Mouse (Mus musculus): ENCODE measurements around the gene Nsun3. TPM values are rescaled to one million over a fixed set of nuclear protein-coding genes. Genes with fewer than 3 reads are reported as not detected.

Nsun3 gene
- polyA plus RNA-seq (2012; fragmentation: generic; extraction: Trizol): 1 to 10 TPM in 1 of 2 experiments, under 1 TPM in 1; 0.59 to 3.2 TPM

DNA sequence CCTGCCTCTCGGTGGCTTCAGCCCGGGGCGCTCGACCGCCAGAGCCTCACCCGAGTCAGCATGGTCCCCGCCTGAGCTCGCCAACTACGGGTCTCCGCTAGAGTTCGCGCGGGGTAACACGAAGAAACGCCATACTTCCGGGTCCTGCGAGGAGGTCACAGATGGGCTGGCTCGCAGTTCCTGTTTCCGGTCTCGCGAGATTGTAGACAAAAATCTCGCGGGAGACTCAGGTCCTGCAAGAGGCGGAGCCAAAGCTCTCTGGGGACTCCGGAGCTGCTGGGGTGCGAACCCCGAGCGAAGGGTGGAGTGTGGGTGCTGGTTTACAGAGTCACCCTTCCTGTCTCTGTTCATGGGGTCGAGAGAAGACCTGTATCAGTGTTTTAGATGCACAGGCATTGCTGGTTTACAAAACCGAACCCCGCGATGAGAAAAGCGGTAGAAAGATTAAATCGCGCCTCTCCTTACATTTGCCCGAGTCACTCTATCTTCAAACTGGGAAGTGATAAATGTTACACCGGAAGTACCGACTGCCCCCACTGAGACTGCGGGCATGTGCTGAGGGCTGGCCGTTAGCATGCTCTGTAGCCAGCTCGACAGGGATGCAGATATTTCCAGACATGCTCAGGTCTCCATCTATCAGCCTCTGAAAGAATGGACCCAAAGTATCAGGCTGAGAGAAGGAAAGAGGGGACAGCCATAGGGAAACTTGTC lies at the start of gene Nsun3:
TSS of gene Nsun3 (minus strand) at position 198 of the 711 bp plus-strand sequence.

DNA sequence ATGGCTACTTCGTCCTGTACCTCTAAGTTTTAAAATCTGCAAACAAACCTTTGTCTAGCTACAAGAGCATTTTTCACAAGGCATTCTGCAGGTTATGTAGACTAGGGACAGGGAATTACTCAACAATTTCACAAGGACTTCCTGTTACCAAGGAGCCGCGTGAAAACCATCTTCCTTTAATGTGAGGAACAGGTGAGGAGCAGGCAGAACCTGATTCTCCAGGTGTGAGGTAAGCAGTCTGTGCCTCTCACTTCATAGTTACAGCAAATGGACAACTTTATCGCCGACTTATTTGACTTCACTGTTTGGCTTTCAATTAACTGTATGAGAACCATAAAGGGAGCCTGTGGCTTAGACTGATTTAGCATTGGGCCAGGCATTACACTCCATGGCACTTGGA lies 27.9 kb upstream of the Nsun3 start, which contains the start of gene Stx19:
TSS of gene Stx19 (plus strand) at position 186 of the 400 bp plus-strand sequence.

Other genes starting within 250 kb of the Nsun3 start
- under 1 TPM; 0.01 to 0.06 TPM for gene Stx19, start 27.9 kb upstream of the Nsun3 start, polyA plus RNA-seq (2012; fragmentation: generic; extraction: Trizol)
- gene Arl13b, start 60.2 kb upstream of the Nsun3 start, polyA plus RNA-seq (2012; fragmentation: generic; extraction: Trizol): 1 to 10 TPM in 1 of 2 experiments, under 1 TPM in 1; 0.33 to 3.7 TPM
- gene Pros1, start 67.5 kb upstream of the Nsun3 start, polyA plus RNA-seq (2012; fragmentation: generic; extraction: Trizol): 10 to 100 TPM in 1 of 2 experiments, under 1 TPM in 1; 0.77 to 18.5 TPM

Data from C3H10T1/2 (cell line).